Mouse (Mus musculus): ENCODE measurements around the gene Gpr39. TPM values are rescaled to one million over a fixed set of nuclear protein-coding genes. Genes with fewer than 3 reads are reported as not detected.

Gpr39 gene
- polyA plus RNA-seq, 1 experiment from 2014 or later: 0.07 TPM

DNA sequence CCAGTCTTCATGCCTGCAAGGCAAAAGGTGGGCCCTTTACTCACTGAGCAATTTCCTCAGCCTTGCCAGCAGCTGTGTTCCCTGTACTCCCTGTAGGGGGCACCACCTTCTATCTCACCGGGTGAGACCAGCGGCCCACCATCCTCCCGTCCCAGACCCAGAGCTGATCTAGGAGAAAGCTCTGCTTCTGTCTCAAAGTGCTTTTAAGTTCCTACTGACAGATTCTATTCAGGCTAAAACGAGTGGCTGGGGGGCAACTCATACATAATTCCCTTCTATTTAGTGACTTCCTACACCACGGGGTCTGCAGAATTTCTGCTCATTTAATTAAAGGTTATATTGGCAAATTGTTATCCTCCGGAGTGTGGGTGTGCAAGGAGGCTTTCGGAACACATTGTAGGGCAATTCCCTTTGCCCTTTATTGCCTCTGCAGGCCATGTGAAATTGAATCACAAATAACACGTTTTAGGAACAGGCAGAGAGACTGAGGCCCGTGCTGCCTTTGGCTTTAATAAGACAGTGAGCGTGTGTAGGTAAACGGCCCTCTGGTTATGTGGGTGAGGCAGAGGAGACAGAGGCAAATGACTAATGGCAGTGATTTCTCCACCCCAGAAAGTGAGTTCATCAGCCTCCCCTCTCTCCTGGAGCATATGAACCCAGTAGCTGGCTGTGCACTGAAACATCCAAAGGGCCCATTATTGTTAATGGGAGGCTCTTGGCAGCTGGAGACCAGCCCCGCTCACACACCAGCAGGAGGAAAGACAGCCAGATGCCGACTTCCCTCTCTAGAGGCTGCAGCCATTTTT lies 53.1 kb downstream of the Gpr39 start:
- Histone ChIP-seq H3K36me3 (ENCODE audit: control insufficient read depth, insufficient read depth, low read length) (no peaks in the 10 kb centered on the region), H3K27ac (replicated peaks; ENCODE audit: low read depth, low read length) (no peak overlapping the region), H3K27me3 (replicated peaks; ENCODE audit: control insufficient read depth, insufficient read depth, low read length) (no peaks in the 10 kb centered on the region), H3K4me2 (ENCODE audit: low read depth, low read length) (no peak overlapping the region), H3K9ac (ENCODE audit: low read depth, low read length) (no peak overlapping the region), H3K4me1 (ENCODE audit: control insufficient read depth, insufficient read depth, low read length) (no peaks in the 10 kb centered on the region), H3K9me3 (ENCODE audit: control insufficient read depth, low read length) (no peaks in the 10 kb centered on the region), H3K4me3 (ENCODE audit: low read depth, low read length) (no peak overlapping the region)
- ATAC-seq (ENCODE audit: low read depth) (no peak), DNase-seq (ENCODE audit: low spot score) (no peak)
- WGBS: 52% methylated on average over 13 of the region's 13 CpGs

DNA sequence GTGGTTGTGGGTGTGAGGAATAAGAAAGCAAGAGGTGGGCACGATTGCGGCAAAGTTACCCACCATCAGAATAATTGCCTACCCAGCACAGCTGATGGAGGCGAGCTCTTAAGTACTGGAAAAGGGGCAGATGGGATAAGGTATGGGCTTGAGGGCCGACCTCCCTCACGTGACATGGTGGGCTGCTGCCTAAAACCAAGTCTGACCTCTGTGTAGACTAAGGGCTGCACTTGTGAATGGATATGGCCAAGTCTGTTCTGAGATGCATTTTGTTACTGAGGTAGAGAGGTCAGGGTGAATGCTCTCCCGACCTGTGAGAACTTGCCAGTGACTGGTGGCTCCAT lies 53.7 kb downstream of the Gpr39 start:
- H3K4me2 ChIP-seq (ENCODE audit: low read depth, low read length): no peak overlapping the region
- H3K9me3 ChIP-seq (ENCODE audit: control insufficient read depth, low read length): no peaks in the 10 kb centered on the region
- H3K27ac ChIP-seq (replicated peaks; ENCODE audit: low read depth, low read length): no peak overlapping the region
- no peaks in the 10 kb centered on the region for H3K27me3 ChIP-seq (replicated peaks; ENCODE audit: control insufficient read depth, insufficient read depth, low read length)
- 84% methylated on average over 6 of the region's 6 CpGs for whole genome bisulfite sequencing
- no peak overlapping the region for H3K4me3 ChIP-seq (ENCODE audit: low read depth, low read length)
- H3K36me3 ChIP-seq (ENCODE audit: control insufficient read depth, insufficient read depth, low read length): no peaks in the 10 kb centered on the region
- H3K9ac ChIP-seq (ENCODE audit: low read depth, low read length): no peak overlapping the region
- no peak for ATAC-seq (ENCODE audit: low read depth)
- DNase-seq (ENCODE audit: low spot score): no peak
- no peaks in the 10 kb centered on the region for H3K4me1 ChIP-seq (ENCODE audit: control insufficient read depth, insufficient read depth, low read length)

- Histone ChIP-seq H3K27ac (replicated peaks; ENCODE audit: low read depth, low read length) (no peak overlapping the region), H3K4me1 (ENCODE audit: control insufficient read depth, insufficient read depth, low read length) (no peaks in the 10 kb centered on the region), H3K36me3 (ENCODE audit: control insufficient read depth, insufficient read depth, low read length) (no peaks in the 10 kb centered on the region), H3K9me3 (ENCODE audit: control insufficient read depth, low read length) (no peaks in the 10 kb centered on the region), H3K27me3 (replicated peaks; ENCODE audit: control insufficient read depth, insufficient read depth, low read length) (no peaks in the 10 kb centered on the region), H3K4me2 (ENCODE audit: low read depth, low read length) (no peak overlapping the region), H3K4me3 (ENCODE audit: low read depth, low read length) (no peak overlapping the region), H3K9ac (ENCODE audit: low read depth, low read length) (no peak overlapping the region)
- peak; percentile 56; the same call in 1 of the 2 replicates for ATAC-seq (ENCODE audit: low read depth)
- 77% methylated on average over 4 of the region's 4 CpGs for WGBS
- peak; percentile 7 for DNase-seq (ENCODE audit: low spot score)
These were observed 55.1 kb downstream of the Gpr39 start for GRCm38 (mm10) chr1:125731854-125732253.

GRCm38 (mm10) chr1:125744766-125745165 lies 68.0 kb downstream of the Gpr39 start:
- 89% methylated on average over 4 of the region's 4 CpGs for WGBS
- no peak overlapping the region for H3K4me3 ChIP-seq (ENCODE audit: low read depth, low read length)
- no peaks in the 10 kb centered on the region for H3K4me1 ChIP-seq (ENCODE audit: control insufficient read depth, insufficient read depth, low read length)

GRCm38 (mm10) chr1:125755335-125755996 lies 78.7 kb downstream of the Gpr39 start:
- WGBS: 82% methylated on average over 4 of the region's 4 CpGs

More at GRCm38 (mm10) chr1:125744766-125745165, 68.0 kb downstream of the Gpr39 start:
- ATAC-seq (ENCODE audit: low read depth) (no peak), DNase-seq (ENCODE audit: low spot score) (no peak)
- Histone ChIP-seq H3K36me3 (ENCODE audit: control insufficient read depth, insufficient read depth, low read length) (no peaks in the 10 kb centered on the region), H3K27me3 (replicated peaks; ENCODE audit: control insufficient read depth, insufficient read depth, low read length) (no peaks in the 10 kb centered on the region), H3K4me2 (ENCODE audit: low read depth, low read length) (no peak overlapping the region), H3K27ac (replicated peaks; ENCODE audit: low read depth, low read length) (no peak overlapping the region), H3K9me3 (ENCODE audit: control insufficient read depth, low read length) (no peaks in the 10 kb centered on the region), H3K9ac (ENCODE audit: low read depth, low read length) (no peak overlapping the region)

GRCm38 (mm10) chr1:125759972-125760695 lies 83.3 kb downstream of the Gpr39 start:
- Histone ChIP-seq H3K9me3 (ENCODE audit: control insufficient read depth, low read length) (no peaks in the 10 kb centered on the region), H3K36me3 (ENCODE audit: control insufficient read depth, insufficient read depth, low read length) (no peaks in the 10 kb centered on the region), H3K9ac (ENCODE audit: low read depth, low read length) (no peak overlapping the region), H3K27me3 (replicated peaks; ENCODE audit: control insufficient read depth, insufficient read depth, low read length) (no peaks in the 10 kb centered on the region), H3K27ac (replicated peaks; ENCODE audit: low read depth, low read length) (no peak overlapping the region), H3K4me3 (ENCODE audit: low read depth, low read length) (no peak overlapping the region), H3K4me1 (ENCODE audit: control insufficient read depth, insufficient read depth, low read length) (no peaks in the 10 kb centered on the region), H3K4me2 (ENCODE audit: low read depth, low read length) (no peak overlapping the region)
- ATAC-seq (ENCODE audit: low read depth) (0 out of 2 replicates have a peak, but pooled peaks have one; percentile 41), DNase-seq (ENCODE audit: low spot score) (peak; percentile 20)
- WGBS: 67% methylated on average over 15 of the region's 15 CpGs

More at GRCm38 (mm10) chr1:125755335-125755996, 78.7 kb downstream of the Gpr39 start:
- Histone ChIP-seq H3K4me2 (ENCODE audit: low read depth, low read length) (no peak overlapping the region), H3K27ac (replicated peaks; ENCODE audit: low read depth, low read length) (no peak overlapping the region), H3K36me3 (ENCODE audit: control insufficient read depth, insufficient read depth, low read length) (no peaks in the 10 kb centered on the region), H3K9me3 (ENCODE audit: control insufficient read depth, low read length) (no peaks in the 10 kb centered on the region), H3K9ac (ENCODE audit: low read depth, low read length) (no peak overlapping the region), H3K4me3 (ENCODE audit: low read depth, low read length) (no peak overlapping the region), H3K4me1 (ENCODE audit: control insufficient read depth, insufficient read depth, low read length) (no peaks in the 10 kb centered on the region), H3K27me3 (replicated peaks; ENCODE audit: control insufficient read depth, insufficient read depth, low read length) (no peaks in the 10 kb centered on the region)
- DNase-seq (ENCODE audit: low spot score) (no peak), ATAC-seq (ENCODE audit: low read depth) (no peak; the same call in 1 of the 2 replicates)

- H3K4me1 ChIP-seq (ENCODE audit: control insufficient read depth, insufficient read depth, low read length): no peaks in the 10 kb centered on the region
- H3K9ac ChIP-seq (ENCODE audit: low read depth, low read length): no peak overlapping the region
- no peaks in the 10 kb centered on the region for H3K27me3 ChIP-seq (replicated peaks; ENCODE audit: control insufficient read depth, insufficient read depth, low read length)
- WGBS: 73% methylated on average over 5 of the region's 5 CpGs
- H3K9me3 ChIP-seq (ENCODE audit: control insufficient read depth, low read length): no peaks in the 10 kb centered on the region
- H3K27ac ChIP-seq (replicated peaks; ENCODE audit: low read depth, low read length): no peak overlapping the region
- no peak overlapping the region for H3K4me3 ChIP-seq (ENCODE audit: low read depth, low read length)
- no peaks in the 10 kb centered on the region for H3K36me3 ChIP-seq (ENCODE audit: control insufficient read depth, insufficient read depth, low read length)
- DNase-seq (ENCODE audit: low spot score) (no peak), ATAC-seq (ENCODE audit: low read depth) (no peak)
- no peak overlapping the region for H3K4me2 ChIP-seq (ENCODE audit: low read depth, low read length)
These were observed 83.9 kb downstream of the Gpr39 start for GRCm38 (mm10) chr1:125760696-125761025.

- Histone ChIP-seq H3K27me3 (replicated peaks; ENCODE audit: control insufficient read depth, insufficient read depth, low read length) (no peaks in the 10 kb centered on the region), H3K27ac (replicated peaks; ENCODE audit: low read depth, low read length) (no peak overlapping the region), H3K9ac (ENCODE audit: low read depth, low read length) (no peak overlapping the region), H3K4me3 (ENCODE audit: low read depth, low read length) (no peak overlapping the region), H3K4me2 (ENCODE audit: low read depth, low read length) (no peak overlapping the region), H3K9me3 (ENCODE audit: control insufficient read depth, low read length) (no peaks in the 10 kb centered on the region), H3K36me3 (ENCODE audit: control insufficient read depth, insufficient read depth, low read length) (no peaks in the 10 kb centered on the region), H3K4me1 (ENCODE audit: control insufficient read depth, insufficient read depth, low read length) (no peaks in the 10 kb centered on the region)
- no peak for DNase-seq (ENCODE audit: low spot score)
- no peak for ATAC-seq (ENCODE audit: low read depth)
- 67% methylated on average over 1 of the region's 1 CpGs for WGBS
These were observed 85.3 kb downstream of the Gpr39 start for GRCm38 (mm10) chr1:125762076-125762475.

Data from embryonic facial prominence, embryonic 14.5 days (tissue).